ENCODE assay signal across 12 mouse cellular contexts in the genomic region with DNA sequence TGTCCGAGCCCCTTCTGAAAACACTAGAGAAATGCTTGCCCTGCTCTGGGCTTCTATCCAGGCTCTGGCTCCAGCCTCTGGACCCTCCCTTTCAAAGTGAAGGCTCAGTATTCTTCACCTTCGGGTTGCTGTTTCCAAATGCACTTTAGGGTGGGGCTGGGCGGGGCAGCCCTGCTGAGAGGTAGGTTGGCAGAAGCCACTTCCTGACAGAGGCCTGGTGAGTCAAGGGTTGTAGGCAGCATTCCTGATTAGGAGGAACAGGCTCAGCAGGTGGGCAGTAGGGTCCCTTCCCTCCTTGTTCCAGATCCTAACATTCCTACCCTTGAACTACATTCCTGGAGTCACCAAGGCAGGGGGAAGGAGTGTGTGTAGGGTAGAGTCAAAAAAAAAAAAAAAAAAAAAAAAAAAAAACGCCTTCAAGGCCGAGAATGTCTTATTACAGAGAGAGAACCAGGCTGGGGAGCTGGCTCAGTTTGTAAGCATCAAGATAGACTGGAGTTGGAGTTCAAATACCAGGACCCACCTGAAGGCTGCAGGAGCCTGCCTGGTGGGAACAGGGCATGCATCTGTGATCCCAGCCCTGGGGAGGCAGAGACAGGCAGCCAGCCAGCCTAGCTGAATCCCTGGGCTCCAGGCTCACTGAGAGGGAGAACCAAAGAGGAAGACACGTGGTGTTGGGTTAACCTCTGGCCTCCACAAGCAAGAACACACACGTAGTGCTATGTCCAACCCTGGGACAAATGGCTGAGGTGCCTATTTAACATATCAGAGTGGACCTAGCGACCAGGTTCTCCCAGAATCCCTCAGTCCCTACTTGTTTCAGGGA. TPM values are rescaled to one million over a fixed set of nuclear protein-coding genes. Genes with fewer than 3 reads are reported as not detected.
DNase-seq lines count a peak whose midpoint lies in the region; ATAC-seq and TF ChIP-seq lines count a peak whose summit lies in the region.
"Had no signal": no experiment of that assay in that cellular context is flagged by ENCODE, and none has a peak within 500 bp of the region (broad histone marks: within the 10 kb centered on the region; RNA-seq: fewer than 3 reads in every experiment).

No protein-coding gene starts in this region.

- H3K27ac ChIP-seq in layer of hippocampus, adult 2 months = no peak overlapping the region
- H3K27ac ChIP-seq: gastrocnemius, adult 2 months; hindbrain, embryonic 14.5 days; liver, embryonic 14.5 days had no signal

- peak; percentile 41 for ATAC-seq in CD4-positive, CD25-positive, alpha-beta regulatory T cell, adult 4 months
- ATAC-seq in inflammation-experienced regulatory T-cells, adult 6 months = peak; percentile 50

- TF ChIP-seq CTCF in layer of hippocampus, adult 2 months (conservative IDR thresholded peaks at IDR 0.05) = no peak

- no peak overlapping the region for H3K4me3 ChIP-seq in layer of hippocampus, adult 2 months
- H3K4me3 ChIP-seq: gastrocnemius, adult 2 months had no signal

- DNase-seq in 416B (ENCODE audit: low read depth) = peak; percentile 75
- peak; percentile 72 for DNase-seq in lung, postnatal 36 days
- no peak for DNase-seq in left cerebral cortex, adult 9 months (ENCODE audit: low spot score in 2 of 2)
- no peak for DNase-seq in frontal cortex, postnatal 25 days (ENCODE audit: low spot score in 2 of 2)
- DNase-seq in layer of hippocampus, adult 2 months (ENCODE audit: low spot score in 2 of 2) = no peak
- DNase-seq: adrenal gland, adult 2 months; cerebellum, adult 2 months; gastrocnemius, adult 2 months had no signal

RNA-seq across cellular contexts. Expression of a gene that starts 5.4 kb away (rescaled TPM):
- 1 to 10 TPM in 1 of 2 experiments, under 1 TPM in 1; 0.97 to 1.0 TPM for polyA plus RNA-seq in CD4-positive, CD25-positive, alpha-beta regulatory T cell, adult 4 months (2017; shearing (Covaris generic))
- polyA plus RNA-seq in inflammation-experienced regulatory T-cells, adult 6 months (2017; shearing (Covaris generic)) = 1 to 10 TPM in 1 of 3 experiments, under 1 TPM in 2; 0.15 to 3.2 (median 0.90) TPM
- total RNA-seq in layer of hippocampus, adult 2 months (2021) = 10 to 100 TPM; 14.5 to 14.9 TPM

RNA-seq across cellular contexts. Expression of a gene that starts 23.4 kb away (rescaled TPM):
- polyA plus RNA-seq in CD4-positive, CD25-positive, alpha-beta regulatory T cell, adult 4 months (2017; shearing (Covaris generic)) = 1 to 10 TPM; 4.2 to 4.7 TPM
- polyA plus RNA-seq in inflammation-experienced regulatory T-cells, adult 6 months (2017; shearing (Covaris generic)) = 1 to 10 TPM; 2.3 to 6.1 (median 5.0) TPM
- total RNA-seq in layer of hippocampus, adult 2 months (2021) = 100 to 1,000 TPM; 550 to 603 TPM

Comparison
In these comparisons a context has a peak if more than half of its experiments do, and no peak if none do; other contexts are left out.
1. DNase-seq: peak in 416B (single experiment) and lung, postnatal 36 days (single experiment); none in left cerebral cortex, adult 9 months (0 of 2), frontal cortex, postnatal 25 days (0 of 2) and layer of hippocampus, adult 2 months (0 of 2).